Mouse (Mus musculus): ENCODE results near the gene Slc15a5.

GRCm38 (mm10) chr6:138069921-138070320 is 9.8 kb downstream of the Slc15a5 start:
- no peak for TF ChIP-seq CTCF (IDR thresholded peaks at IDR 0.05; ENCODE audit: control insufficient read depth, insufficient read depth, insufficient read length)
- TF ChIP-seq MAX (IDR thresholded peaks at IDR 0.05) = no peak
- TF ChIP-seq USF1 (IDR thresholded peaks at IDR 0.05; ENCODE audit: low read depth) = no peak
- TF ChIP-seq MYOG (IDR thresholded peaks at IDR 0.05; ENCODE audit: control insufficient read depth, extremely low read depth, insufficient read length) = no peak
- TF ChIP-seq FOSL1 (IDR thresholded peaks at IDR 0.05; ENCODE audit: insufficient read depth, low read length, poor library complexity, severe bottlenecking) = no peak
- TF ChIP-seq MYOD1 (IDR thresholded peaks at IDR 0.05; ENCODE audit: control insufficient read depth, insufficient read length, low read depth) = no peak
